In genomic region chr6:146970811-146971210, GRCm38 (mm10) we compare ENCODE assay signal across 18 mouse cellular contexts. TPM values are rescaled to one million over a fixed set of nuclear protein-coding genes. Genes with fewer than 3 reads are reported as not detected.
DNase-seq lines count a peak whose midpoint lies in the region; ATAC-seq lines count a peak whose summit lies in the region.
"Had no signal": no experiment of that assay in that cellular context is flagged by ENCODE, and none has a peak within 500 bp of the region (broad histone marks: within the 10 kb centered on the region; RNA-seq: fewer than 3 reads in every experiment).

No protein-coding gene starts in this region.

- peaks cover 16% of the 10 kb centered on the region for H3K4me1 ChIP-seq in limb, embryonic 12.5 days (replicated peaks)
- no peaks in the 10 kb centered on the region; the same call in 1 of the 2 replicates for H3K4me1 ChIP-seq in limb, embryonic 10.5 days
- H3K4me1 ChIP-seq: hindbrain, embryonic 15.5 days had no signal

- no peak overlapping the region for H3K9ac ChIP-seq in limb, embryonic 12.5 days (replicated peaks)
- H3K9ac ChIP-seq: hindbrain, embryonic 15.5 days had no signal

- no peaks in the 10 kb centered on the region for H3K36me3 ChIP-seq in limb, embryonic 12.5 days
- no peaks in the 10 kb centered on the region for H3K36me3 ChIP-seq in limb, embryonic 10.5 days
- H3K36me3 ChIP-seq: embryonic facial prominence, embryonic 10.5 days; hindbrain, embryonic 15.5 days had no signal

- WGBS in limb, embryonic 12.5 days = 71% methylated on average over 3 of the region's 3 CpGs
- 76% methylated on average over 3 of the region's 3 CpGs for WGBS in limb, embryonic 10.5 days

- DNase-seq in limb, embryonic 10.5 days (ENCODE audit: low spot score) = no peak
- peak; percentile 66 for DNase-seq in R1 (ENCODE audit: low read depth, low spot score)
- DNase-seq in ZHBTc4 (ENCODE audit: low read depth, low spot score) = peak; percentile 69
- DNase-seq in lung, postnatal 36 days = peak; percentile 33
- no peak for DNase-seq in embryo, embryonic 10.5 days (ENCODE audit: low spot score)
- DNase-seq in adrenal gland, adult 2 months = no peak
- DNase-seq: adrenal gland, postnatal 14 days; cerebellum, adult 11-12 months; cerebellum, adult 9-10 months; cerebellum, postnatal 36 days; gastrocnemius, adult 2 months; gastrocnemius, postnatal 25 days; heart, postnatal 14 days had no signal

- peak overlapping the region; percentile 50; the same call in 1 of the 2 replicates for H3K27ac ChIP-seq in limb, embryonic 12.5 days
- H3K27ac ChIP-seq in limb, embryonic 10.5 days = no peak overlapping the region
- H3K27ac ChIP-seq: embryonic facial prominence, embryonic 10.5 days; gastrocnemius, adult 2 months; hindbrain, embryonic 15.5 days had no signal

- H3K4me3 ChIP-seq in limb, embryonic 12.5 days (replicated peaks) = no peak overlapping the region
- H3K4me3 ChIP-seq in limb, embryonic 10.5 days = no peak overlapping the region
- H3K4me3 ChIP-seq: embryonic facial prominence, embryonic 10.5 days; gastrocnemius, adult 2 months; hindbrain, embryonic 15.5 days had no signal

- no peaks in the 10 kb centered on the region for H3K27me3 ChIP-seq in limb, embryonic 12.5 days
- H3K27me3 ChIP-seq in limb, embryonic 10.5 days (ENCODE audit: low read depth, poor library complexity, severe bottlenecking) = no peaks in the 10 kb centered on the region
- H3K27me3 ChIP-seq: hindbrain, embryonic 15.5 days had no signal

- no peak for ATAC-seq in limb, embryonic 12.5 days (ENCODE audit: insufficient number of reproducible peaks, insufficient read depth, low FRiP score, low TSS enrichment, low read depth)
- ATAC-seq: forebrain, embryonic 14.5 days had no signal

- no peak overlapping the region for H3K4me2 ChIP-seq in limb, embryonic 12.5 days
- H3K4me2 ChIP-seq: hindbrain, embryonic 15.5 days had no signal

- H3K9me3 ChIP-seq in limb, embryonic 12.5 days = no peaks in the 10 kb centered on the region
- H3K9me3 ChIP-seq in limb, embryonic 10.5 days (replicated peaks) = no peaks in the 10 kb centered on the region
- H3K9me3 ChIP-seq: embryonic facial prominence, embryonic 10.5 days; hindbrain, embryonic 15.5 days had no signal

RNA-seq across cellular contexts. Expression of gene 1700034J05Rik, which starts 16.6 kb away (rescaled TPM):
- polyA plus RNA-seq in limb, embryonic 12.5 days (2016; fragmentation: Nextera tagmentation; extraction: Ambion mirVana) = 0.10 and 0.11 TPM in 2 replicates
- 0.14 and 0.23 TPM in 2 replicates for polyA plus RNA-seq in limb, embryonic 10.5 days (2016; fragmentation: Nextera tagmentation; extraction: Ambion mirVana)
- not detected for total RNA-seq in adrenal gland, adult 2 months (2021)
- polyA plus RNA-seq in adrenal gland, adult 2 months (2012; rRNA removed) = not detected in 2 replicates
- total RNA-seq: adrenal gland, postnatal 14 days; gastrocnemius, adult 2 months; gastrocnemius, postnatal 25 days; granulocyte monocyte progenitor cell, adult 5-6 weeks; heart, postnatal 14 days had no signal
- polyA plus RNA-seq: forebrain, embryonic 14.5 days had no signal

Comparison
In these comparisons a context has a peak if more than half of its experiments do, and no peak if none do; other contexts are left out.
1. DNase-seq: peak in R1 (single experiment), ZHBTc4 (single experiment) and lung, postnatal 36 days (single experiment); none in limb, embryonic 10.5 days (single experiment), embryo, embryonic 10.5 days (single experiment) and adrenal gland, adult 2 months (single experiment).